Comparison of ENCODE assay signal across 19 mouse cellular contexts in genomic region chr10:59379927-59380326, GRCm38 (mm10). TPM values are rescaled to one million over a fixed set of nuclear protein-coding genes. Genes with fewer than 3 reads are reported as not detected.
DNase-seq lines count a peak whose midpoint lies in the region; ATAC-seq and TF ChIP-seq lines count a peak whose summit lies in the region.
"Had no signal": no experiment of that assay in that cellular context is flagged by ENCODE, and none has a peak within 500 bp of the region (broad histone marks: within the 10 kb centered on the region; RNA-seq: fewer than 3 reads in every experiment).

No protein-coding gene starts in this region.

- peak; percentile 33; the same call in 1 of the 2 replicates for ATAC-seq in liver, embryonic 14.5 days (ENCODE audit: insufficient read depth)
- ATAC-seq: forebrain, embryonic 14.5 days had no signal

- no peak for DNase-seq in heart, embryonic 10.5 days (ENCODE audit: low spot score)
- no peak for DNase-seq in heart, adult 18-20 months
- DNase-seq in 416B (ENCODE audit: low read depth) (peak; percentile 58), MN1 (ENCODE audit: low spot score) (peak; percentile 45)
- DNase-seq in liver, embryonic 14.5 days (ENCODE audit: low read depth in 3 of 3, low spot score in 3 of 3): no peak
- DNase-seq in adrenal gland, postnatal 14 days: no peak
- DNase-seq in urinary bladder, adult 18-20 months (ENCODE audit: low spot score in 2 of 2): no peak
- no peak for DNase-seq in spleen, postnatal 14 days (ENCODE audit: low spot score in 2 of 2)
- DNase-seq: adrenal gland, adult 2 months; B cell, adult 2 months; cerebellum, postnatal 10 days; kidney, adult 18-20 months; kidney, postnatal 36 days had no signal

- no peak for TF ChIP-seq EP300 in liver, embryonic 14.5 days (IDR thresholded peaks at IDR 0.05; ENCODE audit: low read depth)

- peak overlapping the region; percentile 57 for H3K27ac ChIP-seq in heart, embryonic 10.5 days
- no peak overlapping the region for H3K27ac ChIP-seq in liver, embryonic 14.5 days
- H3K27ac ChIP-seq: hindbrain, embryonic 14.5 days; stomach, embryonic 15.5 days had no signal

- H3K27me3 ChIP-seq in heart, embryonic 10.5 days (ENCODE audit: insufficient read depth, poor library complexity, severe bottlenecking): no peaks in the 10 kb centered on the region
- no peaks in the 10 kb centered on the region for H3K27me3 ChIP-seq in liver, embryonic 14.5 days (ENCODE audit: control insufficient read depth, insufficient read depth, low read length)
- H3K27me3 ChIP-seq: stomach, embryonic 15.5 days had no signal

- 9% methylated on average over 3 of the region's 3 CpGs for WGBS in heart, embryonic 10.5 days
- 19% methylated on average over 3 of the region's 3 CpGs for WGBS in liver, embryonic 14.5 days (ENCODE audit: insufficient replicate concordance)

- H3K9me3 ChIP-seq in heart, embryonic 10.5 days: no peaks in the 10 kb centered on the region
- no peaks in the 10 kb centered on the region for H3K9me3 ChIP-seq in liver, embryonic 14.5 days (ENCODE audit: control insufficient read depth, low read length)
- H3K9me3 ChIP-seq: stomach, embryonic 15.5 days had no signal

- H3K4me1 ChIP-seq in heart, embryonic 10.5 days: peaks cover 12% of the 10 kb centered on the region; the same call in 1 of the 2 replicates
- H3K4me1 ChIP-seq in liver, embryonic 14.5 days (replicated peaks; ENCODE audit: control insufficient read depth in 2 of 2, insufficient read depth in 2 of 2, low read length in 1 of 2): peaks cover 0 to 10% of the 10 kb centered on the region in 2 experiments; a peak in 3 of 4 replicates
- H3K4me1 ChIP-seq: stomach, embryonic 15.5 days had no signal

- H3K4me2 ChIP-seq in liver, embryonic 14.5 days (ENCODE audit: low read depth): peak overlapping the region; percentile 20
- H3K4me2 ChIP-seq: hindbrain, embryonic 14.5 days; midbrain, embryonic 11.5 days; stomach, embryonic 15.5 days had no signal

- H3K36me3 ChIP-seq in heart, embryonic 10.5 days: peaks cover 6% of the 10 kb centered on the region; the same call in 1 of the 2 replicates
- no peaks in the 10 kb centered on the region for H3K36me3 ChIP-seq in liver, embryonic 14.5 days (replicated peaks; ENCODE audit: control insufficient read depth, insufficient read depth, low read depth)
- H3K36me3 ChIP-seq: stomach, embryonic 15.5 days had no signal

- no peak overlapping the region for H3K9ac ChIP-seq in liver, embryonic 14.5 days (replicated peaks)
- H3K9ac ChIP-seq: hindbrain, embryonic 14.5 days; stomach, embryonic 15.5 days had no signal

- TF ChIP-seq CTCF in liver, embryonic 14.5 days (IDR thresholded peaks at IDR 0.05; ENCODE audit: low read depth): no peak

- H3K4me3 ChIP-seq in heart, embryonic 10.5 days: no peak overlapping the region
- no peak overlapping the region for H3K4me3 ChIP-seq in liver, embryonic 14.5 days (ENCODE audit: insufficient read depth in 1 of 2, low read depth in 2 of 2, low read length in 2 of 2)
- H3K4me3 ChIP-seq: stomach, embryonic 15.5 days had no signal

RNA-seq across cellular contexts. Expression of gene Gm10273, which starts 15.5 kb away (rescaled TPM):
- 14.5 and 17.6 TPM in 2 replicates for polyA plus RNA-seq in heart, embryonic 10.5 days (2016; fragmentation: Nextera tagmentation; extraction: Ambion mirVana)
- total RNA-seq in heart, adult 18-20 months (2021): 100 to 1,000 TPM; 149 to 195 TPM
- polyA plus RNA-seq in liver, embryonic 14.5 days (2012; rRNA removed): 3.5 and 4.8 TPM in 2 replicates
- polyA plus RNA-seq in liver, embryonic 14.5 days (2014; fragmentation: Nextera tagmentation; extraction: Ambion mirVana): 8.0 and 15.6 TPM in 2 replicates
- total RNA-seq in adrenal gland, postnatal 14 days (2021): 19.4 and 23.1 TPM in 2 replicates
- polyA plus RNA-seq: forebrain, embryonic 14.5 days had no signal

RNA-seq across cellular contexts. Expression of gene Pla2g12b, which starts 23.5 kb away (rescaled TPM):
- polyA plus RNA-seq in heart, embryonic 10.5 days (2016; fragmentation: Nextera tagmentation; extraction: Ambion mirVana): 1.6 and 9.4 TPM in 2 replicates
- not detected for total RNA-seq in heart, adult 18-20 months (2021)
- polyA plus RNA-seq in liver, embryonic 14.5 days (2012; rRNA removed): 19.9 and 21.6 TPM in 2 replicates
- 43.3 and 43.9 TPM in 2 replicates for polyA plus RNA-seq in liver, embryonic 14.5 days (2014; fragmentation: Nextera tagmentation; extraction: Ambion mirVana)
- 0.64 and 8.6 TPM in 2 replicates for total RNA-seq in adrenal gland, postnatal 14 days (2021)
- total RNA-seq: adrenal gland, adult 2 months; heart, adult 8-10 months had no signal
- polyA plus RNA-seq: adrenal gland, adult 2 months; forebrain, embryonic 14.5 days; hindbrain, embryonic 14.5 days; limb, embryonic 11.5 days; midbrain, embryonic 11.5 days had no signal

RNA-seq across cellular contexts. Expression of gene P4ha1, which starts 56.8 kb away (rescaled TPM):
- polyA plus RNA-seq in heart, embryonic 10.5 days (2016; fragmentation: Nextera tagmentation; extraction: Ambion mirVana): 55.0 and 66.4 TPM in 2 replicates
- 10 to 100 TPM; 49.0 to 79.8 TPM for total RNA-seq in heart, adult 18-20 months (2021)
- polyA plus RNA-seq in liver, embryonic 14.5 days (2012; rRNA removed): 3.9 and 5.1 TPM in 2 replicates
- 9.3 and 9.6 TPM in 2 replicates for polyA plus RNA-seq in liver, embryonic 14.5 days (2014; fragmentation: Nextera tagmentation; extraction: Ambion mirVana)
- total RNA-seq in adrenal gland, postnatal 14 days (2021): 25.8 and 37.1 TPM in 2 replicates

Comparison
In these comparisons a context has a peak if more than half of its experiments do, and no peak if none do; other contexts are left out.
1. DNase-seq: peak in 416B (single experiment) and MN1 (single experiment); none in heart, embryonic 10.5 days (single experiment), heart, adult 18-20 months (0 of 2), liver, embryonic 14.5 days (0 of 3), adrenal gland, postnatal 14 days (single experiment), urinary bladder, adult 18-20 months (0 of 2) and spleen, postnatal 14 days (0 of 2).